Mouse (Mus musculus): ENCODE data around the gene Eif3k.
"Not testable (repeated sequence)": the region's sequence is repeated elsewhere in the genome, so short reads cannot be mapped to it uniquely, and the experiment has no call there.

Gene Eif3k

GRCm38 (mm10) chr7:28985207-28985606 is 3.5 kb upstream of the Eif3k start:
- no peak for DNase-seq (ENCODE audit: low spot score)

GRCm38 (mm10) chr7:28984452-28984851 is 2.8 kb upstream of the Eif3k start:
- DNase-seq (ENCODE audit: low spot score), result no peak

GRCm38 (mm10) chr7:28983849-28984248 is 2.2 kb upstream of the Eif3k start:
- no peak for DNase-seq (ENCODE audit: low spot score)

- no peak for DNase-seq (ENCODE audit: low spot score)
These were observed 1.5 kb upstream of the Eif3k start for GRCm38 (mm10) chr7:28983141-28983564.

GRCm38 (mm10) chr7:28982274-28983013 is 780 bp upstream of the Eif3k start:
- no peak for DNase-seq (ENCODE audit: low spot score)

GRCm38 (mm10) chr7:28977556-28977955 is 4.1 kb downstream of the Eif3k start:
- no peak for DNase-seq (ENCODE audit: low spot score)

GRCm38 (mm10) chr7:28973025-28973424 is 8.6 kb downstream of the Eif3k start:
- DNase-seq (ENCODE audit: low spot score), result no peak

GRCm38 (mm10) chr7:28972542-28972985 is 9.1 kb downstream of the Eif3k start:
- no peak for DNase-seq (ENCODE audit: low spot score)

- no peak for DNase-seq (ENCODE audit: low spot score)
These were observed 9.8 kb downstream of the Eif3k start for GRCm38 (mm10) chr7:28971770-28972269.

- no peak for DNase-seq (ENCODE audit: low spot score)
These were observed 10.6 kb downstream of the Eif3k start for GRCm38 (mm10) chr7:28971029-28971428.

- DNase-seq (ENCODE audit: low spot score), result no peak
These were observed 11.8 kb downstream of the Eif3k start for GRCm38 (mm10) chr7:28969672-28970394.

- DNase-seq (ENCODE audit: low spot score), result no peak
These were observed 12.4 kb downstream of the Eif3k start for GRCm38 (mm10) chr7:28969271-28969670.

GRCm38 (mm10) chr7:28968120-28968519 is 13.5 kb downstream of the Eif3k start:
- not testable (repeated sequence) for DNase-seq (ENCODE audit: low spot score)

- DNase-seq (ENCODE audit: low spot score), result no peak
These were observed 14.7 kb downstream of the Eif3k start for GRCm38 (mm10) chr7:28966751-28967505.

- DNase-seq (ENCODE audit: low spot score), result no peak
These were observed 15.5 kb downstream of the Eif3k start for GRCm38 (mm10) chr7:28966181-28966580.

- no peak for DNase-seq (ENCODE audit: low spot score)
These were observed 16.3 kb downstream of the Eif3k start for GRCm38 (mm10) chr7:28965346-28965840.

- no peak for DNase-seq (ENCODE audit: low spot score)
These were observed 18.2 kb downstream of the Eif3k start for GRCm38 (mm10) chr7:28963399-28963923.

- DNase-seq (ENCODE audit: low spot score), result peak; percentile 96
These were observed 19.6 kb downstream of the Eif3k start, which contains the start of gene Actn4 for GRCm38 (mm10) chr7:28961927-28962670. TSS of gene Actn4 (minus strand) at chr7:28962340.

- no peak for DNase-seq (ENCODE audit: low spot score)
These were observed 20.1 kb downstream of the Eif3k start for GRCm38 (mm10) chr7:28961584-28961926.

GRCm38 (mm10) chr7:28960354-28961046 is 21.2 kb downstream of the Eif3k start:
- DNase-seq (ENCODE audit: low spot score), result no peak
